Mouse (Mus musculus): Measurements from ENCODE around the gene H2-Ab1.
"Not testable (repeated sequence)": the region's sequence is repeated elsewhere in the genome, so short reads cannot be mapped to it uniquely, and the experiment has no call there.

H2-Ab1 gene

DNA sequence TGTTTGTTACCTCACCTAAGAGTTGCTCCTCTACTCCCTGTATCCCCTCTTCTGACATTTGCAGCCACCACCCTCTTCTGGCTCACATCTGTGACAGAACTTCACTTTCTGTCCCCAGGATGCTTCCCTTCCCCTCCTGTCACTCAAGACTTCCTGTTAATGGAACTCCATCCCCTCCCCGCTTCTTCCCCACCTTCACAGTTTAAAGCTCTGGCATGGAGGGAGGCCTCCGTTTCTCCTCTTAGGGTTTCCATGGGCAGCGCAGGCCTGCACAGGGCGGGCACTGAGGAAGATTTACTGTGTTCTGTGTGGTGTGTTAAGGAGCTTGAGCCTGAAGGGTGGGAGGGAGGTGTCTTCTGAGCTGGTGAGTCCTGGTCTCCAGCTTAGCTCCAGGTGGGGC lies 50.7 kb downstream of the H2-Ab1 start:
- no peak for DNase-seq (ENCODE audit: low spot score in 2 of 2)

DNA sequence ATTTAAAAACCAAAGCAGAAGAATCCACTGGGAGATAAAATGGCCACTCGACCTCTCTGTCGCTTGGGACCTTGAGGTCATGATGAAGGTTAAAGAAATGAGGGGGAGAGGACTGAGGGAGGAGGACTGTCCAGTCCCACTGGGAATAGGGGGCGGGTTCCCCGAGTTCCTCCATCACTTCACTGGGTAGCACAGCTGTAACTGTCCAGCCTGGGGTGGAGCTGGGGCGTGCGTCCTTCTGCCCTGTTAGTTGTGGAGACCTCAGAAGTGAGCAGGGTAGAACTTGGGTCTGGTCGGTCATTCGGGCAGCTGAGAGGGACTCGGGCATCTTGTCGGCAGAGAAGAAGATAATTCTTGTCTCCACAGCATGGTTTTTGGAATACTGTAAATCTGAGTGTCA lies 51.7 kb downstream of the H2-Ab1 start:
- DNase-seq (ENCODE audit: low spot score in 2 of 2), result no peak

DNA sequence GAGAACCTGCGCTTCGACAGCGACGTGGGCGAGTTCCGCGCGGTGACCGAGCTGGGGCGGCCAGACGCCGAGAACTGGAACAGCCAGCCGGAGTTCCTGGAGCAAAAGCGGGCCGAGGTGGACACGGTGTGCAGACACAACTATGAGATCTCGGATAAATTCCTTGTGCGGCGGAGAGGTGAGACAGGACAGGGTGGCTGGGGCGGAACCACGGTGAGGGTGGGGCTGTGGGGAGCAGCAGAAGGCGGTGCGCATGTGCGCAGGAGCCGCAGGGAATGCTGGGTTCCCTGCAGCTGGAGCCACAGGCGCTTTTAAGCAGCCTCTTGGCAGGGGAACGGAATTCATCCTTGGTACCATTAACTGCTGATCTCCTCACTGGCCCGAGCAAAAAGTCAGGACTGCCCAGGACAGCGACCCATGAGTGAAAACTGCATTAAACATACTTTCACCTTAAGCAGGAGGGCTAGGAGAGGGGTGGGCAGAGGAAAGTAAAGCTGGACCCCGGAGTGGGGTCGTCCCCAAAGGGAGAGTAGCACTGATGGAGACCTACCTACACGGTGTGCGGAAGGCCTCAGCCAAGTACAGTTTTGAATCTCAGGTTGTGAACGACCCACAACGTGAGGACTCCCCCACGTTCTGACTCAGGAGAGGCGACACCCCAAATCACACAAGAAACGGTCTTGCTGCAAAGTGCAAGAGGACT lies 52.3 kb downstream of the H2-Ab1 start:
- peak in 1 of 2 experiments; percentile 64 for DNase-seq (ENCODE audit: low spot score in 2 of 2)

DNA sequence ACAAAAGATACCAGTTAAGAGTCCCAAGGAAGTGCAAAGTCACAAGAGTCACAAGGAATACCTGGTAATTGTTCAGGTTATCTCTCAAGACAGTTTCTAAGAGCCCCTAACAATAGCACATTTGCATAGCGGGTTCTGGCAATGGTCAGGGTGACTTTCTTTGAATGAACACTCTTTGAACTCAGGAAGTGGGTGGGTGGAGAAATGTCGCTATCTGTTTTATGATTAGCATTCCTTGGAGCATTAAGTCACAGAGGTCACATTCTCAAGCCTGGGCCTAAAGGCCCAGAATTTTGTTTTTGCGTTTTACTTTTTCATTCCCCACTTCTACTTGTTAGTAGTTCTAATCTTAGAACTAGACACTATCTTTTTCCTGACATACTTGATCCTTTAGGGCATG lies 53.0 kb downstream of the H2-Ab1 start:
- not testable (repeated sequence) for DNase-seq (ENCODE audit: low spot score in 2 of 2)

DNA sequence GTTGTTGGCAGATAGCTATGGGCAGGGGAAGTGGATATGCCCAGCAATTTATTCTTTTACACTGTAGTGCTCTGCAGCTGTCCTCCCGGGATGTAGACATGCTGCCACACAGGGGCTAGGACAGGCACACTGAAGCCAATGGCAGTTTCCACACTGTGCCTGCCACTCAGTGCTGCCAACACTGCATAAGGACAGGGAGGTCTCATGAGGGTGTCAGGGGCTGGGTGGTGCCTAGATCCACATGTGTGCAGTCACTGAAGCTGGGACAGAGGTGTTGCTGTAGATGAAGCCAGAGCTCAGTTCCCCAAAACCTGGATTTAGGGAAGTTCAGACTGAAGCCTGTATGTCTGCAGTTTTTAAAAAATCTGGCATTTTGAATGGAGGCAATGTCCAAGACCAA lies 54.7 kb downstream of the H2-Ab1 start:
- DNase-seq (ENCODE audit: low spot score in 2 of 2), result no peak

DNA sequence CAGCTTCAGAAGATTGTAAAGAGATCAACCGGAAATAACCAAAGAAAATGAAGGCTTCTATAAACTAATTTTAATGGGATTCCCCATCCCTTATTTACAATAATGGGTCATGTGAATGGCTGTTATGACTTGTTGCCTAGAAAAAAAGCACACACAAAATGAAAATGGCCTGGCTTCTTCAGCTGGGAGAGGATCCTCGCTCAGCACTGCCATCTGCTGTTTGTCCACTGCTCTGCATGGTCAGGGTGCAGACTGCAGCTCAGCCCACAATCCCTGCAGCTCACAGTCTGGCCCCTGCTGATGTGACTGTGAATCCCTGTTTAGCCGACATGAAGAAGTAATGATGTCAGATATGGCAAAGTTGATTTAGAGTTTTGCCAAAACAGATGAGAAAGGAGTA lies 55.9 kb downstream of the H2-Ab1 start:
- DNase-seq (ENCODE audit: low spot score in 2 of 2), result peak in 1 of 2 experiments; percentile 72

DNA sequence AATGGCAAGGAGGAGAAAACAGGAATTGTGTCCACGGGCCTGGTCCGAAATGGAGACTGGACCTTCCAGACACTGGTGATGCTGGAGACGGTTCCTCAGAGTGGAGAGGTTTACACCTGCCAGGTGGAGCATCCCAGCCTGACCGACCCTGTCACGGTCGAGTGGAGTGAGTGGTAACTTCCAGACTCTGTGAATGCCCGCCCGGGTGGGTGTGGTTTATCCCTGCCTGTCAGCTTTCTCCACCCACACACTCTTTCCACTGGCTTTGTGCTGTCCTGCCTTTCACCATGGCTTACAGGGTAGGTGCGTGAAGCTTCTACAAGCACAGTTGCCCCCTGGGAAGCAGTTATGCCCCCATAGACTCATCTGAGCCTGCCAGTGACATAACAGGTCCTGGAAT lies 56.8 kb downstream of the H2-Ab1 start:
- DNase-seq (ENCODE audit: low spot score in 2 of 2), result no peak

DNA sequence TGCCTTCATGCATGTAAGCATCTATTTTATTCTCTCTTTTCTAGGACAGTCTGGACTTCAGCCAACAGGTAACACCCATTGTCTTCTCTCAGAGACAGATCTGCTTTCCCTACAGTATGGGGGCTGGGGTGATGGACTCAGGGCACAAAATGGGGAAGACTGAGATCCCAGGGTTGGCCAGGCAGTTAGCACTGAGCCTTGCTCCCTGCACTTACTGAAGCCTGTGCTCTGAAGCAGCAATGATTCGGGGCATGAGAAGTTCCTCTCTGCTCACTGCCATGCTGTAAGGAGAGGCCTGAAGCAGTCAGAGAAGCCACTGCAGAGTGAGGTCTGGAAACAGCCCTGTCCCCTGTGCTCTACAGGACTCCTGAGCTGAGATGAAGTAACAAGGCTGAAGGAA lies 58.0 kb downstream of the H2-Ab1 start:
- no peak for DNase-seq (ENCODE audit: low spot score in 2 of 2)

DNA sequence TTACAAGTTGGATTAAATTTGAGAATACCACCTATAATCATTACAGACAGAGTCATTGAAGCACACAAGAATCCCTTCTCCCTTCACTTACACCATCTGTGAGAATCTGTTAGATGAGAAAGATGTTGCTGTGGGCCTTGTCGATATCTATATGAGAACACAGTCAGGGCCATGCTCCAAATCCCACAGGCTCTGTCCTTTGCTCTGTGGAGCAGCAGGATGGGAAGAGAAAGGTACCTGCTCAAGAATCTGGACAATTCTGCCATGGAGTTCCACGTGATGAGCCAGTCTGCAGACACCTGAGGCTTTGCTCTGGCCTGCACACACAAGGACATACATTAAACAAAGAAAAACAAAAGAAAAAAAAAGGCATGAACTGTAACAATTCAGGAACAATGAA lies 59.2 kb downstream of the H2-Ab1 start:
- no peak for DNase-seq (ENCODE audit: low spot score in 2 of 2)

DNA sequence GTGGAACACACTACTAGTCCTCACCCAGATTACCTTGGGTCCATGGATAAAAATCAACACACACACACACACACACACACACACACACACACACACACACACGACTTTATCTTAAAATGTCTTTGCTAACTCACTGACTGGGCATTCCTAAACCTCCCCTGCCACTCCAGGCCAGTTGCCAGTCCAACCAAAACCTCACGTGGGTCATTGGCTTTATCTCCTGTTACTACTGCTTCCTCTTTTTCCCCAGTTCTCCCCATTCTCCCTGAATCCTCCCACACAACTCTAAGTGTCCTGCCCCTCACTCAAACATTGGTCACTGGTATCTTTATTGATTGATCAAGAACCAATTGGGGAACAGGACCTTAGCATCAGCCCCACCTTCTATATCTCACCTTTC lies 59.8 kb downstream of the H2-Ab1 start:
- no peak for DNase-seq (ENCODE audit: low spot score in 2 of 2)
